Mouse (Mus musculus): ENCODE measurements around the gene Itga11. TPM values are rescaled to one million over a fixed set of nuclear protein-coding genes. Genes with fewer than 3 reads are reported as not detected.

The Itga11 gene
- polyA plus RNA-seq, 1 experiment: 1.4 TPM

DNA sequence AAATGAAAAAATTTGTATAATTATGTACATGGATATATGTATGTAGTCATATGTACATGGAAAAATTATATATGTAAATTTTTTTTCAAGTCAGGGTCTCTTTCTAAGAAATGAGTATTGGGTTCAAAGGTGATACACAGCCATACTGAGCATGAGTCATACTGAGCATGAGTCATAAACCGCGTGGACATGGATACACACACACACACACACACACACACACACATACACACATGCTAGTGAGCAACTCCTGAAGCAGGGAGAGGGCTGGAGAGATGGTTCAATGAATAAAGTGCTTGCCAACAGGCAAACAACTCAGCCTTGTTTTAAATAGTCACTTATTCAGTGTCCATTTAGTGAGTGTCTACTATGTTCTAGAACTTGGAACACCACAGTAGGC, 37.4 kb upstream of the Itga11 start:
- Histone ChIP-seq H3K4me1 (ENCODE audit: control insufficient read depth, insufficient read depth, low read length) (no peaks in the 10 kb centered on the region), H3K9ac (ENCODE audit: low read depth, poor library complexity, severe bottlenecking) (no peak overlapping the region), H3K27ac (ENCODE audit: insufficient read depth, low read length) (no peak overlapping the region), H3K36me3 (ENCODE audit: control insufficient read depth, insufficient read depth, low read length, poor library complexity, severe bottlenecking) (no peaks in the 10 kb centered on the region), H3K9me3 (replicated peaks; ENCODE audit: control insufficient read depth, insufficient read depth, low read length, poor library complexity, severe bottlenecking) (no peaks in the 10 kb centered on the region), H3K27me3 (ENCODE audit: control insufficient read depth, insufficient read depth, low read length, poor library complexity, severe bottlenecking) (no peaks in the 10 kb centered on the region), H3K4me3 (ENCODE audit: low read depth, low read length) (no peak overlapping the region)
- TF ChIP-seq CTCF (IDR thresholded peaks at IDR 0.05; ENCODE audit: low read depth, low read length) (no peak), EP300 (IDR thresholded peaks at IDR 0.05; ENCODE audit: insufficient read depth, low read depth, low read length) (no peak), POLR2A (IDR thresholded peaks at IDR 0.05; ENCODE audit: insufficient read depth, low read length) (no peak)

DNA sequence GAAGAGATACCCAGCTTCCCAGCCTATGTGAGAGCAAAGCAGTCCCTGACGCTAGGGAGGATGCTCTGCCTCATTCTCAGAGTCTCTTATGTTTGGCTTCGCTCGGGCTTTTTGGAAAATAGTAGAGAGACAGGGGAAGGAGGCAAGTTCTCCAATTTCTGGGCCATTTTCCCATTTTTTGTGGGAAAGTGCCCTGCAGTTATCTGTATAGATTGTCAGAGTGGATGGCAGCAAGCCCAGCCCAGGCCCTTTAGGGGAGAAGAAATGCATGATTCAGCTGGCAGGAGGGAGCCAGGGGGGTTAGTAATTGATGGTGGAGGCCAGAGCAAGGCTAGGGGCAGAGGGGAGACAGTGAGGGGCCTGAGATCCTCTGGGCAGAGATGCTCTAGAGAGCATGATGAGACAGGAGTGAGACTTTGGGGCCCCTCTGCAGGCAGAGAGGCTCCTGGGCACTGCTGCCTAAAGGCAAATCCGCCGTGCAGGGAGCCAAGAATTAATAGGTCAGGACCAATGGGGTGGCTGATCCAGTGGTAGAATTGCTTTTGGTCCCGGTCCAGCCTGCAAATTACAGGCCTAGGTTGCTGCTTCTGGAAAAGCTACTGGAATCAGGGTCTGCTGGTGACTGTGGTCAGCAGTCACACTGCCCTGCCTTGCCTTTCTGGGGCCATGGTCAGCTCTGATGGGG, 31.8 kb upstream of the Itga11 start:
- no peak overlapping the region for H3K4me3 ChIP-seq (ENCODE audit: low read depth, low read length)
- no peaks in the 10 kb centered on the region for H3K9me3 ChIP-seq (replicated peaks; ENCODE audit: control insufficient read depth, insufficient read depth, low read length, poor library complexity, severe bottlenecking)
- no peaks in the 10 kb centered on the region for H3K27me3 ChIP-seq (ENCODE audit: control insufficient read depth, insufficient read depth, low read length, poor library complexity, severe bottlenecking)
- H3K9ac ChIP-seq (ENCODE audit: low read depth, poor library complexity, severe bottlenecking): no peak overlapping the region
- TF ChIP-seq POLR2A (IDR thresholded peaks at IDR 0.05; ENCODE audit: insufficient read depth, low read length) (no peak), EP300 (IDR thresholded peaks at IDR 0.05; ENCODE audit: insufficient read depth, low read depth, low read length) (no peak), CTCF (IDR thresholded peaks at IDR 0.05; ENCODE audit: low read depth, low read length) (no peak)
- H3K4me1 ChIP-seq (ENCODE audit: control insufficient read depth, insufficient read depth, low read length): no peaks in the 10 kb centered on the region
- H3K36me3 ChIP-seq (ENCODE audit: control insufficient read depth, insufficient read depth, low read length, poor library complexity, severe bottlenecking): no peaks in the 10 kb centered on the region
- no peak overlapping the region for H3K27ac ChIP-seq (ENCODE audit: insufficient read depth, low read length)

DNA sequence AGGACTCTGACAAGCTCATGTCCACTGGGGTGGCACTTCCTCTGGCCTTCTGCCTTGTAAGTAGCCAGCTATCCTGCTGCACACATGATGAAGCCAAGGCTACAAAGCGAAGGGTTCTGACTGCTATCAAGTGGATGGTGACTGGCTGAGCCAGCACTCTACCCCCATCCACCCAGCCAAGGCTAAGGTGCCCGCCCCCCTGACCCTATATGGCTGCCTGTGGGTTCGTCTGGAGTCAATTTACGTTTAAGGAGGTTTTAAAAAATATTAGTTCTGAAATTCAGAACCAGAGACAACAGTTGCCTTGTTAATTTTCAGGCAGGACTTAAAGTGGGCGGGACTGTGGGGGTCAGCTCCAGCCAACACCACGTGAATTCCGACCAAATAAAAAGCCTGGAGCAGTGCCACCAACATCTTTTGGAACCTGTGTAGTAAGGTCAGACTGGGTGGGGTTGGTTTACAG, 30.9 kb upstream of the Itga11 start:
- Histone ChIP-seq H3K27ac (ENCODE audit: insufficient read depth, low read length) (no peak overlapping the region), H3K36me3 (ENCODE audit: control insufficient read depth, insufficient read depth, low read length, poor library complexity, severe bottlenecking) (no peaks in the 10 kb centered on the region)
- TF ChIP-seq EP300 (IDR thresholded peaks at IDR 0.05; ENCODE audit: insufficient read depth, low read depth, low read length) (no peak), CTCF (IDR thresholded peaks at IDR 0.05; ENCODE audit: low read depth, low read length) (no peak), POLR2A (IDR thresholded peaks at IDR 0.05; ENCODE audit: insufficient read depth, low read length) (no peak)

DNA sequence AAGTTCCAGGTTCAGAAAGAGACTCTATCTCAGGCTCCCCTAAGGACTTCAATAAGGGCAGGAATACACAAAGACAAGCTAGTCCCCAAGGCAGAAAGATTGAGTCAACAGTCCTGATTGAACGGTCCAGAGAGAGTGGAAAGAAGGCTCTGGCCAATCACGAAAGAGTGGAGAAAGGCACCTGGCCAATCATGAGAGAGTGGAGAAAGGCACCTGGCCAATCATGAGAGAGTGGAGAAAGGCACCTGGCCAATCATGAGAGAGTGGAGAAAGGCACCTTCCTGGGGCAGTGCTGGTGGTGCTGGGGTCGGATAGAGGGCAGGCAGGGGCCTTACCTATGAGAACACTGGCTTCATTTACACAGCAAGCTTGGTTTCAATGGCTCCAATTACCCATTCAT, 28.2 kb upstream of the Itga11 start:
- H3K36me3 ChIP-seq (ENCODE audit: control insufficient read depth, insufficient read depth, low read length, poor library complexity, severe bottlenecking): no peaks in the 10 kb centered on the region
- no peaks in the 10 kb centered on the region for H3K27me3 ChIP-seq (ENCODE audit: control insufficient read depth, insufficient read depth, low read length, poor library complexity, severe bottlenecking)
- TF ChIP-seq POLR2A (IDR thresholded peaks at IDR 0.05; ENCODE audit: insufficient read depth, low read length): no peak
- TF ChIP-seq EP300 (IDR thresholded peaks at IDR 0.05; ENCODE audit: insufficient read depth, low read depth, low read length): no peak
- TF ChIP-seq CTCF (IDR thresholded peaks at IDR 0.05; ENCODE audit: low read depth, low read length): no peak
- H3K9ac ChIP-seq (ENCODE audit: low read depth, poor library complexity, severe bottlenecking): no peak overlapping the region
- no peaks in the 10 kb centered on the region for H3K9me3 ChIP-seq (replicated peaks; ENCODE audit: control insufficient read depth, insufficient read depth, low read length, poor library complexity, severe bottlenecking)
- no peak overlapping the region for H3K27ac ChIP-seq (ENCODE audit: insufficient read depth, low read length)
- no peak overlapping the region for H3K4me3 ChIP-seq (ENCODE audit: low read depth, low read length)
- no peaks in the 10 kb centered on the region for H3K4me1 ChIP-seq (ENCODE audit: control insufficient read depth, insufficient read depth, low read length)

More for the DNA sequence above, 30.9 kb upstream of the Itga11 start:
- Histone ChIP-seq H3K27me3 (ENCODE audit: control insufficient read depth, insufficient read depth, low read length, poor library complexity, severe bottlenecking) (no peaks in the 10 kb centered on the region), H3K4me1 (ENCODE audit: control insufficient read depth, insufficient read depth, low read length) (no peaks in the 10 kb centered on the region), H3K9me3 (replicated peaks; ENCODE audit: control insufficient read depth, insufficient read depth, low read length, poor library complexity, severe bottlenecking) (no peaks in the 10 kb centered on the region), H3K4me3 (ENCODE audit: low read depth, low read length) (no peak overlapping the region), H3K9ac (ENCODE audit: low read depth, poor library complexity, severe bottlenecking) (no peak overlapping the region)

DNA sequence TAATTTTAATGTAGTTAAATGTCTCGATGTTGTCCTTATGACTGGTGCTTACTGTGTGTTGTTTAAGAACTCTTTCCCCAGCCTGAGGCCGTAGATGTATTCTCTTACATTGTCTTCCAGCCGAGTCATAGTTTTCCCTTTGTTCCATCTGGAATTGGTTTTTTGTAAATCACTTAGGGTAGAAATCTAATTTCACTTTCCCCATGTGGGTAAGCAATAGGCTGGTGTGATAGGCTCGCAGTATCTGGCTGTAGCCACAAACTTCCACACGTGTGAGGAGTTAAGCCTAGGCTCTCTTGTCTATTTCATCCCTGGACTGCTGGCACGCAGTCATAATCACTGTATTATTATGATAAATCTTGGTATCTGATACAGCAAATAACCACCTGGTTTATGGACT, 26.9 kb upstream of the Itga11 start:
- Histone ChIP-seq H3K27me3 (ENCODE audit: control insufficient read depth, insufficient read depth, low read length, poor library complexity, severe bottlenecking) (no peaks in the 10 kb centered on the region), H3K9me3 (replicated peaks; ENCODE audit: control insufficient read depth, insufficient read depth, low read length, poor library complexity, severe bottlenecking) (no peaks in the 10 kb centered on the region), H3K9ac (ENCODE audit: low read depth, poor library complexity, severe bottlenecking) (no peak overlapping the region), H3K27ac (ENCODE audit: insufficient read depth, low read length) (no peak overlapping the region), H3K4me1 (ENCODE audit: control insufficient read depth, insufficient read depth, low read length) (no peaks in the 10 kb centered on the region), H3K36me3 (ENCODE audit: control insufficient read depth, insufficient read depth, low read length, poor library complexity, severe bottlenecking) (no peaks in the 10 kb centered on the region), H3K4me3 (ENCODE audit: low read depth, low read length) (no peak overlapping the region)
- TF ChIP-seq CTCF (IDR thresholded peaks at IDR 0.05; ENCODE audit: low read depth, low read length) (no peak), EP300 (IDR thresholded peaks at IDR 0.05; ENCODE audit: insufficient read depth, low read depth, low read length) (no peak), POLR2A (IDR thresholded peaks at IDR 0.05; ENCODE audit: insufficient read depth, low read length) (no peak)

DNA sequence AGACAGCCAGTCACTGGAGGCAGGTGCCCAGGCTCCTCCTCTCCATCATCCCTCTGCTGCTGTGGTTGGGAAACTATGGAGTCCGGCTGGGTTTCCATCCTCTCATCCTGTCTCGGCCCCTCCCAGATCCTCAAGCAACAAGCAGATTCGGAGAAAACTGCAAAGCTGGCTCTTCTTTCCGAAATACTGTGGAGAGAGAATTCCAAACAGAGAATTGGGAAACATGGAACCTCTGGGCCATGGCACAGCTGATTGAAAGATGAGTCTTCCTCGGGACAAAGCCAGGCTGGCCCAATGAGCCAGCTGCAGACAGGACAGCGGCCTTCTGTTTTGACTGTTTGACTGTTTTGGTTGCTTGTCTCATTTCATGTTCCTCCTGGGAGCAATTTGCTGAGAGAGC, 23.3 kb upstream of the Itga11 start:
- Histone ChIP-seq H3K4me1 (ENCODE audit: control insufficient read depth, insufficient read depth, low read length) (no peaks in the 10 kb centered on the region), H3K27ac (ENCODE audit: insufficient read depth, low read length) (no peak overlapping the region), H3K4me3 (ENCODE audit: low read depth, low read length) (no peak overlapping the region), H3K27me3 (ENCODE audit: control insufficient read depth, insufficient read depth, low read length, poor library complexity, severe bottlenecking) (no peaks in the 10 kb centered on the region), H3K9ac (ENCODE audit: low read depth, poor library complexity, severe bottlenecking) (no peak overlapping the region), H3K9me3 (replicated peaks; ENCODE audit: control insufficient read depth, insufficient read depth, low read length, poor library complexity, severe bottlenecking) (no peaks in the 10 kb centered on the region), H3K36me3 (ENCODE audit: control insufficient read depth, insufficient read depth, low read length, poor library complexity, severe bottlenecking) (no peaks in the 10 kb centered on the region)
- TF ChIP-seq EP300 (IDR thresholded peaks at IDR 0.05; ENCODE audit: insufficient read depth, low read depth, low read length): no peak
- no peak for TF ChIP-seq POLR2A (IDR thresholded peaks at IDR 0.05; ENCODE audit: insufficient read depth, low read length)
- TF ChIP-seq CTCF (IDR thresholded peaks at IDR 0.05; ENCODE audit: low read depth, low read length): no peak
